23 mouse cellular contexts compared by ENCODE assay signal in genomic region chr17:23877166-23877565, GRCm38 (mm10). TPM values are rescaled to one million over a fixed set of nuclear protein-coding genes. Genes with fewer than 3 reads are reported as not detected.
DNase-seq lines count a peak whose midpoint lies in the region; ATAC-seq and TF ChIP-seq lines count a peak whose summit lies in the region.
"Had no signal": no experiment of that assay in that cellular context is flagged by ENCODE, and none has a peak within 500 bp of the region (broad histone marks: within the 10 kb centered on the region; RNA-seq: fewer than 3 reads in every experiment).

No protein-coding gene starts in this region.

- no peak overlapping the region for H3K9ac ChIP-seq in heart, embryonic 15.5 days
- H3K9ac ChIP-seq in midbrain, postnatal 0 days (replicated peaks; ENCODE audit: low read length, poor library complexity, severe bottlenecking): no peak overlapping the region
- H3K9ac ChIP-seq: liver, embryonic 14.5 days had no signal

- no peak for DNase-seq in heart, adult 9 months (ENCODE audit: low spot score in 2 of 2)
- DNase-seq in left cerebral cortex, postnatal 4 days: peak; percentile 23
- no peak for DNase-seq in left cerebral cortex, postnatal 14 days (ENCODE audit: low spot score in 2 of 2)
- DNase-seq in brain, embryonic 14.5 days (ENCODE audit: low read depth): peak; percentile 64
- DNase-seq in midbrain, postnatal 0 days (ENCODE audit: low spot score): peak; percentile 34
- no peak for DNase-seq in urinary bladder, postnatal 14 days (ENCODE audit: low spot score)
- no peak for DNase-seq in adipocyte (ENCODE audit: low spot score)
- DNase-seq: cerebellum, adult 8-10 months; right cerebral cortex, postnatal 14 days had no signal

- no peaks in the 10 kb centered on the region for H3K27me3 ChIP-seq in heart, embryonic 15.5 days
- no peaks in the 10 kb centered on the region for H3K27me3 ChIP-seq in midbrain, postnatal 0 days (ENCODE audit: insufficient read depth, low read length)

- 0 out of 2 replicates have a peak, but pooled peaks cover 5% of the 10 kb centered on the region for H3K4me1 ChIP-seq in heart, embryonic 15.5 days (replicated peaks)
- H3K4me1 ChIP-seq in midbrain, postnatal 0 days (ENCODE audit: insufficient read depth, low read length): no peaks in the 10 kb centered on the region

- intact Hi-C loops in left cerebral cortex, postnatal 4 days (cut with DNase I): no loop called here
- intact Hi-C loops in left cerebral cortex, postnatal 14 days (cut with DNase I): no loop called here

- TF ChIP-seq POLR2A in brain, embryonic 14.5 days (IDR thresholded peaks at IDR 0.05; ENCODE audit: borderline replicate concordance, extremely low read depth, insufficient read depth, insufficient read length, poor library complexity, severe bottlenecking): no peak

- no peak for TF ChIP-seq CTCF in brain, embryonic 14.5 days (IDR thresholded peaks at IDR 0.05; ENCODE audit: borderline replicate concordance, extremely low read depth, insufficient read depth, insufficient read length)
- TF ChIP-seq CTCF in midbrain, postnatal 0 days (IDR thresholded peaks at IDR 0.05): no peak

- no peaks in the 10 kb centered on the region for H3K36me3 ChIP-seq in heart, embryonic 15.5 days
- no peaks in the 10 kb centered on the region for H3K36me3 ChIP-seq in midbrain, postnatal 0 days (ENCODE audit: insufficient read depth, low read length)

- no peak overlapping the region for H3K4me3 ChIP-seq in heart, embryonic 15.5 days
- H3K4me3 ChIP-seq in midbrain, postnatal 0 days (ENCODE audit: low read depth, low read length): no peak overlapping the region
- H3K4me3 ChIP-seq: erythroblast, embryonic 14.5 days; myocyte had no signal

- 0 out of 2 replicates have a peak, but pooled peaks have one; percentile 37 for ATAC-seq in heart, embryonic 15.5 days (replicated peaks; ENCODE audit: insufficient number of reproducible peaks, insufficient read depth, low FRiP score, low read depth)
- ATAC-seq in midbrain, postnatal 0 days (ENCODE audit: low FRiP score): peak; percentile 80
- ATAC-seq: lung, postnatal 0 days had no signal

- no peak overlapping the region for H3K27ac ChIP-seq in heart, embryonic 15.5 days
- H3K27ac ChIP-seq in midbrain, postnatal 0 days (ENCODE audit: low read depth, low read length): no peak overlapping the region; the same call in 1 of the 2 replicates
- H3K27ac ChIP-seq: liver, embryonic 14.5 days had no signal

- H3K9me3 ChIP-seq in heart, embryonic 15.5 days (replicated peaks): no peaks in the 10 kb centered on the region
- no peaks in the 10 kb centered on the region for H3K9me3 ChIP-seq in midbrain, postnatal 0 days (ENCODE audit: low read length)

- WGBS in heart, embryonic 15.5 days: 82% methylated on average over 2 of the region's 2 CpGs
- WGBS in midbrain, postnatal 0 days: 69% methylated on average over 2 of the region's 2 CpGs

- no peak overlapping the region for H3K4me2 ChIP-seq in heart, embryonic 15.5 days
- H3K4me2 ChIP-seq in midbrain, postnatal 0 days (ENCODE audit: low read depth, low read length, poor library complexity, severe bottlenecking): no peak overlapping the region

RNA-seq across cellular contexts. Expression of gene Dcpp1, which starts 3.5 kb away (rescaled TPM):
- polyA plus RNA-seq in heart, embryonic 15.5 days (2015; fragmentation: Nextera tagmentation; extraction: Ambion mirVana): not detected in 2 replicates
- not detected for total RNA-seq in left cerebral cortex, postnatal 4 days (2021)
- not detected for total RNA-seq in left cerebral cortex, postnatal 14 days (2021)
- not detected in 2 replicates for polyA plus RNA-seq in brain, embryonic 14.5 days (2012; rRNA removed)
- total RNA-seq in midbrain, postnatal 0 days (2014; rRNA removed): 2.0 TPM in 1 of 2 replicates, not detected in the other
- not detected in 2 replicates for polyA plus RNA-seq in midbrain, postnatal 0 days (2015; fragmentation: Nextera tagmentation; extraction: Ambion mirVana)
- total RNA-seq: adrenal gland, adult 18-20 months; ES-E14; gastrocnemius, postnatal 4 days; layer of hippocampus, postnatal 36 days; megakaryocyte, adult 5-6 weeks had no signal
- polyA plus RNA-seq: erythroblast, embryonic 14.5 days; heart, postnatal 0 days; intestine, embryonic 14.5 days; kidney, embryonic 16.5 days; limb, embryonic 11.5 days; liver, embryonic 14.5 days; myocyte had no signal

RNA-seq across cellular contexts. Expression of gene Dcpp2, which starts 3.5 kb away (rescaled TPM):
- polyA plus RNA-seq in heart, embryonic 15.5 days (2015; fragmentation: Nextera tagmentation; extraction: Ambion mirVana): not detected in 2 replicates
- total RNA-seq in left cerebral cortex, postnatal 4 days (2021): not detected
- total RNA-seq in left cerebral cortex, postnatal 14 days (2021): not detected
- polyA plus RNA-seq in brain, embryonic 14.5 days (2012; rRNA removed): not detected in 2 replicates
- total RNA-seq in midbrain, postnatal 0 days (2014; rRNA removed): not detected in 2 replicates
- polyA plus RNA-seq in midbrain, postnatal 0 days (2015; fragmentation: Nextera tagmentation; extraction: Ambion mirVana): not detected in 2 replicates
- total RNA-seq: adrenal gland, adult 18-20 months; ES-E14; gastrocnemius, postnatal 4 days; layer of hippocampus, postnatal 36 days; megakaryocyte, adult 5-6 weeks had no signal
- polyA plus RNA-seq: erythroblast, embryonic 14.5 days; heart, postnatal 0 days; intestine, embryonic 14.5 days; kidney, embryonic 16.5 days; limb, embryonic 11.5 days; liver, embryonic 14.5 days; lung, postnatal 0 days; myocyte had no signal

RNA-seq across cellular contexts. Expression of gene Prss21, which starts 9.3 kb away (rescaled TPM):
- polyA plus RNA-seq in heart, embryonic 15.5 days (2015; fragmentation: Nextera tagmentation; extraction: Ambion mirVana): not detected in 2 replicates
- total RNA-seq in left cerebral cortex, postnatal 4 days (2021): not detected
- total RNA-seq in left cerebral cortex, postnatal 14 days (2021): not detected
- not detected in 2 replicates for polyA plus RNA-seq in brain, embryonic 14.5 days (2012; rRNA removed)
- not detected in 2 replicates for total RNA-seq in midbrain, postnatal 0 days (2014; rRNA removed)
- not detected in 2 replicates for polyA plus RNA-seq in midbrain, postnatal 0 days (2015; fragmentation: Nextera tagmentation; extraction: Ambion mirVana)
- total RNA-seq: adrenal gland, adult 18-20 months; ES-E14; gastrocnemius, postnatal 4 days; layer of hippocampus, postnatal 36 days; megakaryocyte, adult 5-6 weeks had no signal
- polyA plus RNA-seq: erythroblast, embryonic 14.5 days; heart, postnatal 0 days; intestine, embryonic 14.5 days; kidney, embryonic 16.5 days; limb, embryonic 11.5 days; liver, embryonic 14.5 days; lung, postnatal 0 days; myocyte had no signal

RNA-seq across cellular contexts. Expression of gene Prss41, which starts 33.2 kb away (rescaled TPM):
- polyA plus RNA-seq in heart, embryonic 15.5 days (2015; fragmentation: Nextera tagmentation; extraction: Ambion mirVana): 0.06 and 0.33 TPM in 2 replicates
- total RNA-seq in left cerebral cortex, postnatal 4 days (2021): 1 to 10 TPM; 3.8 to 4.7 TPM
- 1 to 10 TPM; 1.9 to 2.2 TPM for total RNA-seq in left cerebral cortex, postnatal 14 days (2021)
- polyA plus RNA-seq in brain, embryonic 14.5 days (2012; rRNA removed): 1.3 and 2.1 TPM in 2 replicates
- total RNA-seq in midbrain, postnatal 0 days (2014; rRNA removed): 0.11 and 1.8 TPM in 2 replicates
- 1.3 and 2.2 TPM in 2 replicates for polyA plus RNA-seq in midbrain, postnatal 0 days (2015; fragmentation: Nextera tagmentation; extraction: Ambion mirVana)
- total RNA-seq: megakaryocyte, adult 5-6 weeks had no signal
- polyA plus RNA-seq: heart, postnatal 0 days had no signal

RNA-seq across cellular contexts. Expression of gene Prss32, which starts 33.5 kb away (rescaled TPM):
- not detected in 2 replicates for polyA plus RNA-seq in heart, embryonic 15.5 days (2015; fragmentation: Nextera tagmentation; extraction: Ambion mirVana)
- 1 to 10 TPM in 1 of 2 experiments, under 1 TPM in 1; 0.74 to 1.4 TPM for total RNA-seq in left cerebral cortex, postnatal 4 days (2021)
- 1 to 10 TPM in 1 of 2 experiments, not detected in 1; 1.1 TPM for total RNA-seq in left cerebral cortex, postnatal 14 days (2021)
- polyA plus RNA-seq in brain, embryonic 14.5 days (2012; rRNA removed): 0.04 and 0.24 TPM in 2 replicates
- total RNA-seq in midbrain, postnatal 0 days (2014; rRNA removed): not detected in 2 replicates
- 0.23 and 0.60 TPM in 2 replicates for polyA plus RNA-seq in midbrain, postnatal 0 days (2015; fragmentation: Nextera tagmentation; extraction: Ambion mirVana)
- total RNA-seq: adrenal gland, adult 18-20 months; gastrocnemius, postnatal 4 days; layer of hippocampus, postnatal 36 days; megakaryocyte, adult 5-6 weeks had no signal
- polyA plus RNA-seq: heart, postnatal 0 days; kidney, embryonic 16.5 days; limb, embryonic 11.5 days; liver, embryonic 14.5 days; lung, postnatal 0 days had no signal

Comparison
In these comparisons a context has a peak if more than half of its experiments do, and no peak if none do; other contexts are left out.
1. DNase-seq: peak in left cerebral cortex, postnatal 4 days (single experiment), brain, embryonic 14.5 days (single experiment) and midbrain, postnatal 0 days (single experiment); none in heart, adult 9 months (0 of 2), left cerebral cortex, postnatal 14 days (0 of 2), urinary bladder, postnatal 14 days (single experiment) and adipocyte (single experiment).